Mouse (Mus musculus) heart, adult 9 months (tissue): Measurements from ENCODE around the gene Dlgap4.

Source experiments
- DNase-seq, 2 experiments: peaks; one replicate each; pipeline ENCODE4 v3.0.0; 2022; ENCODE audit warnings: low spot score in 2 of 2

Dlgap4 gene

GRCm38 (mm10) chr2:156716683-156717082 is 103.2 kb downstream of the Dlgap4 start:
- DNase-seq: no peak

GRCm38 (mm10) chr2:156717320-156718281 is 104.1 kb downstream of the Dlgap4 start:
- peak; percentile 40 to 48 for DNase-seq

- no peak for DNase-seq
Observed at GRCm38 (mm10) chr2:156718793-156719192, 105.3 kb downstream of the Dlgap4 start.

GRCm38 (mm10) chr2:156719549-156720312 is 106.2 kb downstream of the Dlgap4 start:
- DNase-seq: no peak

GRCm38 (mm10) chr2:156720313-156720674 is 106.8 kb downstream of the Dlgap4 start:
- no peak for DNase-seq

- DNase-seq: peak; percentile 97
Observed at GRCm38 (mm10) chr2:156720675-156721553, 107.4 kb downstream of the Dlgap4 start.

- peak in 1 of 2 experiments; percentile 36 for DNase-seq
Observed at GRCm38 (mm10) chr2:156721554-156722070, 108.1 kb downstream of the Dlgap4 start.

- DNase-seq: peak; percentile 87 to 89
Observed at GRCm38 (mm10) chr2:156722071-156722575, 108.6 kb downstream of the Dlgap4 start.

- no peak for DNase-seq
Observed at GRCm38 (mm10) chr2:156722752-156723151, 109.2 kb downstream of the Dlgap4 start.

GRCm38 (mm10) chr2:156723899-156724523 is 110.5 kb downstream of the Dlgap4 start:
- DNase-seq: no peak

GRCm38 (mm10) chr2:156724871-156725270 is 111.4 kb downstream of the Dlgap4 start:
- no peak for DNase-seq

GRCm38 (mm10) chr2:156726344-156726743 is 112.8 kb downstream of the Dlgap4 start:
- DNase-seq: no peak

GRCm38 (mm10) chr2:156726878-156727277 is 113.4 kb downstream of the Dlgap4 start:
- no peak for DNase-seq

GRCm38 (mm10) chr2:156729537-156730469 is 116.3 kb downstream of the Dlgap4 start:
- peak in 1 of 2 experiments; percentile 49 for DNase-seq

GRCm38 (mm10) chr2:156730501-156730921 is 117.0 kb downstream of the Dlgap4 start:
- peak; percentile 41 to 42 for DNase-seq

- DNase-seq: no peak
Observed at GRCm38 (mm10) chr2:156731592-156731991, 118.1 kb downstream of the Dlgap4 start.

GRCm38 (mm10) chr2:156732109-156732508 is 118.6 kb downstream of the Dlgap4 start:
- DNase-seq: peak; percentile 84 to 90

- no peak for DNase-seq
Observed at GRCm38 (mm10) chr2:156735761-156736335, 122.3 kb downstream of the Dlgap4 start.

GRCm38 (mm10) chr2:156736846-156737245 is 123.3 kb downstream of the Dlgap4 start:
- DNase-seq: no peak
